Mouse (Mus musculus) layer of hippocampus, postnatal 25 days (tissue): ENCODE measurements at regions not wholly inside any gene's neighbourhood (a gene's known extent, or its start where the extent isn't known, plus 50 kb on each side); places are given as distances from the start of the nearest gene placed in this dataset.

ENCODE experiments used
- DNase-seq, 2 experiments: peaks; one replicate each; pipeline ENCODE4 v3.0.0; 2022; ENCODE audit warnings: mixed read lengths in 2 of 2, low spot score in 1 of 2; ENCODE audit errors: extremely low spot score in 1 of 2

- no peak for DNase-seq
These were observed 76.5 kb upstream of the Plcb4 start for GRCm38 (mm10) chr2:135582341-135582740.

GRCm38 (mm10) chr2:135606306-135606705 is 52.5 kb upstream of the Plcb4 start:
- DNase-seq = no peak
